Mouse (Mus musculus) frontal cortex, postnatal 36 days (tissue): ENCODE measurements at regions not wholly inside any gene's neighbourhood (a gene's known extent, or its start where the extent isn't known, plus 50 kb on each side); places are given as distances from the start of the nearest gene placed in this dataset.

Experiments used
- DNase-seq, 2 experiments: peaks; one replicate each; pipeline ENCODE4 v3.0.0; 2022; ENCODE audit warnings: low spot score in 2 of 2

DNA sequence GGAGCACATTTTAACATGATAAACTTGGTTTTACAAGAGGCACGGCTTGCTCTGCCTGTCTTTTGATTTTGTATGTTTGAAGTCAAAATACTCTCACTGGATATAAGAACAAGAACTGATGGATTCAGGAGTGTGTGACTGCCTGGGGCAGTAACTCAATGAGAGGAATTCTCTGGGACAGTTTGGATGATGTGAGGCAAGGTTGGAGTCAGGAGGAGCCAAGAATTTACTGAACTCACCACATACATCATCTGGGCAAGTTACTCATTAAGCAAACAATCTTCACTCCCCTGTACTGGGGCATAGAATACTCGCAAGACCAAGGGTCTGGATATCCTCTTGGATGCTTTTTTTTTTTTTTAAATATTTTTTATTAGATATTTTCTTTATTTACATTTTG is 87.7 kb upstream of the 4933412E24Rik start:
- DNase-seq = no peak

DNA sequence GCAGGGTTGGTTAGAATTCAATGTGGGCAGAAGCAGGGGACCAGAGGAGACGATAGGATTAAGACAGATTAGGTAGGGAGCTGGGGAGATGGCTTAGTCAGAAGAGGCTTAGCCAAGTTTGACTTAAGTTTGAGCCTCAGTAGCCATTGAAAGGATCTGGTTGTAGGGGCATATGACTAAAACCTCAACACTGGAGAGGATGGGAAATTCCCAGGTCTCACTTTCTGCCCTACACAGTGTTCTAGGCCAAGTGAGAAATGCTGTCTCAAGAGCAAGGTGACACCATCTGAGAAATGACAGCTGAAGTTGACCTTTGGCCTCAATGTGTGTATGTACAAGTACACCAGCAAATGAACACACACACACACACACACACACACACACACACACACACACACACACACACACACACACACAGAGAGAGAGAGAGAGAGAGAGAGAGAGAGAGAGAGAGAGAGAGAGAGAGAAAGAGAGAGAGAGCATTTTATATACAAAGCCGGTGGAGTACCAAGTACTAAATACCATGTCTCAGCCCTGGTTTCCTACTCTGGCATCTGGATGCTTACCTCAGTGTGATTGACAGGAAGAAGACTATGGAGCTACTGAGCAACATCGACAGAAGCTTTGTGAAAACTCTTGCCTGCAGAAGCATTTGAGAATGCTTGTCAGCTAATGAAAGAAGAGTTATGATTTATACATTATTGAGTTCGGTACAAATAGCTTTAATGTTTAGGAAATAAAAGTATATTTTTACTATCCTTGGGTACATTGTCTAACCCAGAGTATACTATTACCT is 85.3 kb upstream of the 4933412E24Rik start:
- DNase-seq = no peak

DNA sequence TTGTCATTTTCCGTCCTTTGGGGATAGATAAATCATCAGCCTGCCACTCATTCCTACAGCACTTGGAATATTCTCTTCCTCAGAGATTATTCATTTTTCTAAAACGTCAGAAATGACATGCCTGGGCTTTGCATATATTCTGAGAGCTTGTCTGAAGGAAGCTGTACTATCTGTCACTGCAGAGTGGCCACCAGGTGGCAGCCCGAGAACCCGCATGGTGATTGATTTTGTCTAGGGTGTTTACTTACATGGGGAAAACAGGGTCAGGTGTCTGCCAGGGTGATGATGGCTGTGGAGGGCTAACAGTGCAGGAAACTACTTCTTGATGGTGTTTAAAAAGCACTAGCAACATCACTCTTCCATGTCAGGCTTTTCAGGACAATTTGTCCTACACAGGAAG is 80.7 kb upstream of the 4933412E24Rik start:
- DNase-seq = peak; percentile 55 to 72

DNA sequence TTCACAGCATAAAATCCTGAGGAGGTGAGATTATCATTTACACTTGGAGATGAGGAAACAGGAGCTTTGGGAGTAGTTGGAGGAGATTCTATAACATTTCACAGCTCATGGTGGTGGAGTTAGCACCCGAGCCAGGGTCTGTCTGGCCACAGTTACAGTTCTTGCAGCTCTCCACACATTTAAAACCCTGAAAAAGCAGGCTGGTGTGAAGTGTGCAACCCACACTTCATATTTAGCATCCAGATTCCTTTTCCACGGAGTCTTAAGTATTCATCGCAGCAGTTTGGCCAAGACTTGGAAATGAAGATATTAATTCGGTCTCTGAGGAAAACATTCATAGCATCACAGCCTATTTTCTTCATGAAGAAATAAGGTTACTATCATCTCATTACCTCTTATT is 79.7 kb upstream of the 4933412E24Rik start:
- DNase-seq = peak; percentile 19 to 42

GRCm38 (mm10) chr15:60089921-60090320 is 73.5 kb upstream of the 4933412E24Rik start:
- no peak for DNase-seq

DNA sequence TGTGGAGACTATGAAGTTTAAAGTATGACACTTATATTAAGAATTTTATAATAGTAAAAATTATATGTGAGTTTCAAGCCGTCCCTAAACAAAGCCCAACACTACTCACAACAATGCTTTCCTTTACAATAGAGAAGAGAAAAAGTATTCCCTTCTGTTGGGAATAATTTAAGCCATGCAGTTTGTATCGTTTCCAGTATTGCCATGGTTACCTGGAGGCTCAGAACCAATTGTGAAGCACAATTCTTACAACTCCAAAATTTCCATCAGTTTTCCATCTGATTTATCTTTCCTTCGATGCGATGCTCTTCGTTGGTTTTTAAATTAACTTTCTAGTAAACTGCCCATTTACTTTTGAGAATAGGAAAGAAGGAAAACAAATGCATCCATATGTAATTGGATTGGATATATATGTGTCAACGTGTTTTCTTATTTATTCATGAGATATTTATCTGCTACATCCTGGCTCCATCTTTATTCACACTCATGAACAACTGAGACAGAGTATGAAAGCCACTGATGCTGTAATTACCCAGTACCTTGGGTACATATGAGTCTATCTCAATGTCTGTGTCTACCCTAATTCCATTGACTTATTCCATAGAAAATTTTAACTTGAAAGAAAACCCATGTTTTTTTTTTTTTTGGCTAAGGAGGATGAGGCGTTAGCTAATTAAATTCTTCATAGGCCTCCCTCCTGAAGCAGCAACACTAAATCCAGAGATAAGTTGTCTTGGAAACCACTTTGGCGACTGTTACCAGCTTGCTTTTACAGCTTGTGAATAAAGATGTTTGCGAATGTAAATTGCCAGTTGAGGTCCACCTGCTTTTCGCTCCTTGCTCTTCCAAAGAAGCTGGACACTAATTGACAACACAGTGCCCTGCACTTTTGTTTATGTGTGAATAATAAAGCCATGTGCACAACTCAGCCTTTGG is 72.8 kb upstream of the 4933412E24Rik start:
- no peak for DNase-seq
